8 mouse cellular contexts compared by ENCODE assay signal in the genomic region with DNA sequence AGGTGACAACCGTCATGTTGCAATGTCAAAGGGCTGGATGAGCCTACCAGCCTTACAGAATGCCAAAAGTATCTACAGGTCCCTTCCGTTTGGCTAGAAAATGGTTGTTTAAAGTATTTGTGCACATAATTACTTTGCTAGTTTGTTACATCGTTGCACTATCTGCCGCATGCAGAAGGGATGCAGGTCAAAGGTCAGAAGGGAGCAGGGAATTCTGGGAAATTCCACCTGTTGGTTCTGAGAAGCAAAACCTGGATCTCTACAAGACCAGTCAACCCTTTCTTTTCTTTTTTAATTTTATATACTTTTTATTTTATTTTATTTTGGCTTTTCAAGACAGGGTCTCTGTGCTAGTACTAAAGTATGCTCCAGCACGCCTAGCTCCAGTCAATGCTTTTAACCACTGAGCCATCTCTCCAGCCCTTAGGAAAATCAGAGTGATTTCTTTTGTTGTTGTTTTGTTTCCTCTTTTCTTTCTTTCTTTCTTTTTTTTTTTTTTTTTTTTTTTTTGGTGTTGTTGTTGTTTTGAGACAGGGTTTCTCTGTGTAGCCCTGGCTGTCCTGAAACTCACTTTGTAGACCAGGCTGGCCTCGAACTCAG. TPM values are rescaled to one million over a fixed set of nuclear protein-coding genes. Genes with fewer than 3 reads are reported as not detected.
DNase-seq lines count a peak whose midpoint lies in the region; ATAC-seq and TF ChIP-seq lines count a peak whose summit lies in the region.

No protein-coding gene starts in this region.

- H3K4me2 ChIP-seq in embryonic facial prominence, embryonic 13.5 days: peak overlapping the region; percentile 91
- peak overlapping the region; percentile 47; the same call in 1 of the 2 replicates for H3K4me2 ChIP-seq in neural tube, embryonic 12.5 days (replicated peaks)

- H3K36me3 ChIP-seq in embryonic facial prominence, embryonic 13.5 days: peaks cover 7% of the 10 kb centered on the region; the same call in 1 of the 2 replicates
- H3K36me3 ChIP-seq in neural tube, embryonic 12.5 days: peaks cover 14% of the 10 kb centered on the region; the same call in 1 of the 2 replicates

- DNase-seq in layer of hippocampus, adult 2 months (ENCODE audit: low spot score in 2 of 2): no peak
- no peak for DNase-seq in layer of hippocampus, adult 9-10 months (ENCODE audit: low spot score)
- peak; percentile 46 for DNase-seq in induced T-regulatory cell, adult 2 months (ENCODE audit: low read depth)
- DNase-seq in gastrocnemius, postnatal 10 days: no peak
- no peak for DNase-seq in urinary bladder, adult 2 months (ENCODE audit: low spot score)

- no peaks in the 10 kb centered on the region for H3K27me3 ChIP-seq in embryonic facial prominence, embryonic 13.5 days
- H3K27me3 ChIP-seq in neural tube, embryonic 12.5 days (replicated peaks): no peaks in the 10 kb centered on the region

- peak overlapping the region; percentile 89 for H3K9ac ChIP-seq in embryonic facial prominence, embryonic 13.5 days
- no peak overlapping the region for H3K9ac ChIP-seq in neural tube, embryonic 12.5 days

- H3K4me3 ChIP-seq in layer of hippocampus, adult 2 months: peak overlapping the region; percentile 82
- H3K4me3 ChIP-seq in embryonic facial prominence, embryonic 13.5 days: peak overlapping the region; percentile 96; the same call in 1 of the 2 replicates
- no peak overlapping the region for H3K4me3 ChIP-seq in neural tube, embryonic 12.5 days

- H3K27ac ChIP-seq in layer of hippocampus, adult 2 months: peak overlapping the region; percentile 94
- peak overlapping the region; percentile 94 for H3K27ac ChIP-seq in embryonic facial prominence, embryonic 13.5 days
- peak overlapping the region; percentile 91; the same call in 1 of the 2 replicates for H3K27ac ChIP-seq in neural tube, embryonic 12.5 days

- H3K9me3 ChIP-seq in embryonic facial prominence, embryonic 13.5 days: no peaks in the 10 kb centered on the region
- no peaks in the 10 kb centered on the region for H3K9me3 ChIP-seq in neural tube, embryonic 12.5 days

- peak; percentile 16; the same call in 1 of the 2 replicates for TF ChIP-seq CTCF in layer of hippocampus, adult 2 months (conservative IDR thresholded peaks at IDR 0.05)

- 91% methylated on average over 6 of the region's 6 CpGs for WGBS in embryonic facial prominence, embryonic 13.5 days
- 89% methylated on average over 6 of the region's 6 CpGs for WGBS in neural tube, embryonic 12.5 days

- no peak for ATAC-seq in embryonic facial prominence, embryonic 13.5 days (ENCODE audit: insufficient number of reproducible peaks, insufficient read depth, low FRiP score, low TSS enrichment, low read depth)
- ATAC-seq in neural tube, embryonic 12.5 days (ENCODE audit: low FRiP score, low read depth): no peak
- ATAC-seq in cerebellum, adult (ENCODE audit: insufficient number of reproducible peaks, low FRiP score, low TSS enrichment): no peak

- H3K4me1 ChIP-seq in embryonic facial prominence, embryonic 13.5 days: peaks cover 18% of the 10 kb centered on the region
- H3K4me1 ChIP-seq in neural tube, embryonic 12.5 days: peaks cover 26% of the 10 kb centered on the region

RNA-seq across cellular contexts. Expression of a gene that starts 0.6 kb away (rescaled TPM):
- total RNA-seq in layer of hippocampus, adult 2 months (2021): 100 to 1,000 TPM; 170 TPM
- polyA plus RNA-seq in embryonic facial prominence, embryonic 13.5 days (2015; fragmentation: Nextera tagmentation; extraction: Ambion mirVana): 11.2 and 12.4 TPM in 2 replicates
- polyA plus RNA-seq in neural tube, embryonic 12.5 days (2016; fragmentation: Nextera tagmentation; extraction: Ambion mirVana): 23.9 and 24.1 TPM in 2 replicates
- 10 to 100 TPM; 31.8 to 34.3 TPM for total RNA-seq in gastrocnemius, postnatal 10 days (2021)
- 12.4 and 33.6 TPM in 2 replicates for polyA plus RNA-seq in urinary bladder, adult 2 months (2012; rRNA removed)

RNA-seq across cellular contexts. Expression of a gene that starts 27.0 kb away (rescaled TPM):
- total RNA-seq in layer of hippocampus, adult 2 months (2021): 1,000 to 10,000 TPM; 1,589 to 1,677 TPM
- polyA plus RNA-seq in embryonic facial prominence, embryonic 13.5 days (2015; fragmentation: Nextera tagmentation; extraction: Ambion mirVana): 5,258 and 5,388 TPM in 2 replicates
- polyA plus RNA-seq in neural tube, embryonic 12.5 days (2016; fragmentation: Nextera tagmentation; extraction: Ambion mirVana): 4,309 and 4,532 TPM in 2 replicates
- 100 to 1,000 TPM; 765 to 781 TPM for total RNA-seq in gastrocnemius, postnatal 10 days (2021)
- polyA plus RNA-seq in urinary bladder, adult 2 months (2012; rRNA removed): 1,961 and 2,442 TPM in 2 replicates

RNA-seq across cellular contexts. Expression of a gene that starts 56.0 kb away (rescaled TPM):
- total RNA-seq in layer of hippocampus, adult 2 months (2021): 10 to 100 TPM; 43.6 to 47.3 TPM
- polyA plus RNA-seq in embryonic facial prominence, embryonic 13.5 days (2015; fragmentation: Nextera tagmentation; extraction: Ambion mirVana): 656 and 746 TPM in 2 replicates
- polyA plus RNA-seq in neural tube, embryonic 12.5 days (2016; fragmentation: Nextera tagmentation; extraction: Ambion mirVana): 580 and 625 TPM in 2 replicates
- total RNA-seq in gastrocnemius, postnatal 10 days (2021): 10 to 100 TPM; 66.2 to 67.3 TPM
- 97.0 and 110 TPM in 2 replicates for polyA plus RNA-seq in urinary bladder, adult 2 months (2012; rRNA removed)
